Mouse (Mus musculus): ENCODE data around the gene Trim54. TPM values are rescaled to one million over a fixed set of nuclear protein-coding genes. Genes with fewer than 3 reads are reported as not detected.

Trim54 gene
- total and polyA plus RNA-seq, 3 experiments = not detected

DNA sequence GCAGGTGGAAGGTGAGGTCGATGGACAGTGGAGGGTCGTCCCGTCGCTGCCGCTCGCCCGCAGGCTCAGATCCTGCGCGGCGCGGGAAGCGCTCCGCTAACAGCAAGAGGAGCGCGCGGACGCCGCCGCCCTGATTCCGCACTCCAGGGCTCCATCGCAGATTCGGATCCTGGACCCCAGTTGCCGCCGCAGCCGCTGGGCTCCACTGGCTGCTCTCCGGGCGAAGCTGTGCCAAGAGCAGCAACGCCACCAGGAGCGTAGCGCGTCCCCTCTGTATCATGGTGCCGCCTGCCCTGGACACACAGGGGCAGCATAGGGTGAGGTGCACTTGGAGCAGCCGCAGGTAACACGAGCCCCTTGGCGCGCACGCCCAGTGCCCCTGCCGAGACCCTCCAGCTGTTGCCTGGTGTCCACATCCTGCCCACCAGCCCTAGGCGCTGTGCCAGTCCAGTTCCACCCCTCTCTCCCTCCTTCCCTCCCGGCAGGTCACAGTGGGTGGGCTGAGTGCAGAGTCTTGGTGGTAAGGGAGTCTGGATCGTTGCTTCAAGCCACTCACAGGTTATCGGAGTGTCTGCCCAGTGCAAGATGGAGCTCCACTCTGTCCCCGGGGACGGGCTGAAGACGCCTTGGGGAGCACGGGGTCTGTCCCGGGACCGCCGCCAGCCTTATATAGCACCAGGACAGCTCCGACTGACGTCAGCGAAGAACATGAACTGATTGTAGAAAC is 21.9 kb downstream of the Trim54 start, which contains the start of gene Ucn:
TSS of gene Ucn (minus strand) at position 589 of the 727 bp plus-strand sequence.
- Histone ChIP-seq H3K27me3 (ENCODE audit: insufficient read depth, low read length) (peaks cover 30% of the 10 kb centered on the region), H3K9me3 (replicated peaks) (peaks cover 7% of the 10 kb centered on the region), H3K4me3 (ENCODE audit: low read depth, low read length) (no peak within 1 kb of the TSS), H3K36me3 (replicated peaks) (peaks cover 15% of the 10 kb centered on the region), H3K4me1 (ENCODE audit: insufficient read depth, low read depth, low read length) (peaks cover 5% of the 10 kb centered on the region; the same call in 1 of the 2 replicates)
- TF ChIP-seq GATA1 (IDR thresholded peaks at IDR 0.05; ENCODE audit: borderline replicate concordance, low read length) (no peak), POLR2AphosphoS5 (IDR thresholded peaks at IDR 0.05; ENCODE audit: insufficient replicate concordance, low read depth, low read length) (no peak), GATA2 (IDR thresholded peaks at IDR 0.05; ENCODE audit: borderline replicate concordance, low read depth, low read length) (no peak), TAL1 (conservative IDR thresholded peaks at IDR 0.05; ENCODE audit: low read depth, low read length) (no peak), CTCF (IDR thresholded peaks at IDR 0.05; ENCODE audit: low read depth, low read length) (no peak)
- DNase-seq (ENCODE audit: low spot score) (no peak), ATAC-seq (ENCODE audit: extremely low read depth, insufficient number of reproducible peaks, low FRiP score, poor library complexity, severe bottlenecking) (no peak)

- peaks cover 19% of the 10 kb centered on the region for H3K36me3 ChIP-seq (replicated peaks)
- H3K27me3 ChIP-seq (ENCODE audit: insufficient read depth, low read length) = peaks cover 27% of the 10 kb centered on the region
- ATAC-seq (ENCODE audit: extremely low read depth, insufficient number of reproducible peaks, low FRiP score, poor library complexity, severe bottlenecking) (no peak), DNase-seq (ENCODE audit: low spot score) (no peak)
- TF ChIP-seq POLR2AphosphoS5 (IDR thresholded peaks at IDR 0.05; ENCODE audit: insufficient replicate concordance, low read depth, low read length) (no peak), CTCF (IDR thresholded peaks at IDR 0.05; ENCODE audit: low read depth, low read length) (no peak), TAL1 (conservative IDR thresholded peaks at IDR 0.05; ENCODE audit: low read depth, low read length) (no peak), GATA1 (IDR thresholded peaks at IDR 0.05; ENCODE audit: borderline replicate concordance, low read length) (no peak), GATA2 (IDR thresholded peaks at IDR 0.05; ENCODE audit: borderline replicate concordance, low read depth, low read length) (no peak)
- H3K4me3 ChIP-seq (ENCODE audit: low read depth, low read length) = no peak overlapping the region
- H3K4me1 ChIP-seq (ENCODE audit: insufficient read depth, low read depth, low read length) = peaks cover 5% of the 10 kb centered on the region; the same call in 1 of the 2 replicates
- peaks cover 7% of the 10 kb centered on the region for H3K9me3 ChIP-seq (replicated peaks)
Measured at GRCm38 (mm10) chr5:31138968-31139425, 22.5 kb downstream of the Trim54 start.

DNA sequence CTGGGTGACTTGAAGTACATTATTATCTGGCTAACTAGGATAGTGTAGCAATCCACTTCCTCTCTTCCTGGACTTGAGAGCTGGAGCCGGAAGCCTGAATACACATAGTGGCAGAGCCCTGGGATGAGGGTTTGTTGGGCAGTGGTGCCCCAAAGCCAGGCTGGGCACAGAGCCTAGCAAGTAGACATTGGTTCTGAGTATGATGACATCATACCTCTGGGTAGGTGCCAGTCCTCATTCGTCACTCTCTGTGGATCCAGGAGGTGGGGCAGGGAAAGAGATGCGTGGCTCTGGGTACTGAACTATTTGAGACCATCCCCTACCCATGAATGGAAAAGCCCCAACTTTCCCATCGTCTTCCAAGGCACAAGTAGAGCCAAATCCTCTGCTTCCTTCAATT is 33.3 kb downstream of the Trim54 start:
- peaks cover 30% of the 10 kb centered on the region for H3K4me1 ChIP-seq (ENCODE audit: insufficient read depth, low read depth, low read length)
- ATAC-seq (ENCODE audit: extremely low read depth, insufficient number of reproducible peaks, low FRiP score, poor library complexity, severe bottlenecking) (no peak), DNase-seq (ENCODE audit: low spot score) (no peak)
- H3K9me3 ChIP-seq (replicated peaks) = no peaks in the 10 kb centered on the region
- no peak overlapping the region for H3K4me3 ChIP-seq (ENCODE audit: low read depth, low read length)
- peaks cover 75% of the 10 kb centered on the region for H3K36me3 ChIP-seq (replicated peaks)
- TF ChIP-seq GATA2 (IDR thresholded peaks at IDR 0.05; ENCODE audit: borderline replicate concordance, low read depth, low read length) (no peak), GATA1 (IDR thresholded peaks at IDR 0.05; ENCODE audit: borderline replicate concordance, low read length) (no peak), CTCF (IDR thresholded peaks at IDR 0.05; ENCODE audit: low read depth, low read length) (no peak), POLR2AphosphoS5 (IDR thresholded peaks at IDR 0.05; ENCODE audit: insufficient replicate concordance, low read depth, low read length) (no peak)
- no peaks in the 10 kb centered on the region for H3K27me3 ChIP-seq (ENCODE audit: insufficient read depth, low read length)

- ATAC-seq (ENCODE audit: extremely low read depth, insufficient number of reproducible peaks, low FRiP score, poor library complexity, severe bottlenecking) (no peak), DNase-seq (ENCODE audit: low spot score) (no peak)
- Histone ChIP-seq H3K4me1 (ENCODE audit: insufficient read depth, low read depth, low read length) (peaks cover 36% of the 10 kb centered on the region), H3K36me3 (replicated peaks) (peaks cover 69% of the 10 kb centered on the region), H3K4me3 (ENCODE audit: low read depth, low read length) (no peak overlapping the region), H3K9me3 (replicated peaks) (no peaks in the 10 kb centered on the region), H3K27me3 (ENCODE audit: insufficient read depth, low read length) (no peaks in the 10 kb centered on the region)
- TF ChIP-seq CTCF (IDR thresholded peaks at IDR 0.05; ENCODE audit: low read depth, low read length) (no peak), POLR2AphosphoS5 (IDR thresholded peaks at IDR 0.05; ENCODE audit: insufficient replicate concordance, low read depth, low read length) (no peak), GATA2 (IDR thresholded peaks at IDR 0.05; ENCODE audit: borderline replicate concordance, low read depth, low read length) (no peak), TAL1 (conservative IDR thresholded peaks at IDR 0.05; ENCODE audit: low read depth, low read length) (no peak), GATA1 (IDR thresholded peaks at IDR 0.05; ENCODE audit: borderline replicate concordance, low read length) (no peak)
Measured at GRCm38 (mm10) chr5:31151746-31152145, 35.2 kb downstream of the Trim54 start.

GRCm38 (mm10) chr5:31153516-31154151 is 37.1 kb downstream of the Trim54 start:
- TF ChIP-seq GATA2 (IDR thresholded peaks at IDR 0.05; ENCODE audit: borderline replicate concordance, low read depth, low read length) = no peak
- no peak for TF ChIP-seq TAL1 (conservative IDR thresholded peaks at IDR 0.05; ENCODE audit: low read depth, low read length)
- TF ChIP-seq GATA1 (IDR thresholded peaks at IDR 0.05; ENCODE audit: borderline replicate concordance, low read length) = no peak
- no peak for TF ChIP-seq CTCF (IDR thresholded peaks at IDR 0.05; ENCODE audit: low read depth, low read length)
- TF ChIP-seq POLR2AphosphoS5 (IDR thresholded peaks at IDR 0.05; ENCODE audit: insufficient replicate concordance, low read depth, low read length) = no peak
- Histone ChIP-seq H3K4me3 (ENCODE audit: low read depth, low read length) (peak overlapping the region; percentile 84), H3K36me3 (replicated peaks) (peaks cover 69% of the 10 kb centered on the region), H3K4me1 (ENCODE audit: insufficient read depth, low read depth, low read length) (peaks cover 33% of the 10 kb centered on the region), H3K27me3 (ENCODE audit: insufficient read depth, low read length) (no peaks in the 10 kb centered on the region), H3K9me3 (replicated peaks) (no peaks in the 10 kb centered on the region)
- ATAC-seq (ENCODE audit: extremely low read depth, insufficient number of reproducible peaks, low FRiP score, poor library complexity, severe bottlenecking) (no peak), DNase-seq (ENCODE audit: low spot score) (no peak)

DNA sequence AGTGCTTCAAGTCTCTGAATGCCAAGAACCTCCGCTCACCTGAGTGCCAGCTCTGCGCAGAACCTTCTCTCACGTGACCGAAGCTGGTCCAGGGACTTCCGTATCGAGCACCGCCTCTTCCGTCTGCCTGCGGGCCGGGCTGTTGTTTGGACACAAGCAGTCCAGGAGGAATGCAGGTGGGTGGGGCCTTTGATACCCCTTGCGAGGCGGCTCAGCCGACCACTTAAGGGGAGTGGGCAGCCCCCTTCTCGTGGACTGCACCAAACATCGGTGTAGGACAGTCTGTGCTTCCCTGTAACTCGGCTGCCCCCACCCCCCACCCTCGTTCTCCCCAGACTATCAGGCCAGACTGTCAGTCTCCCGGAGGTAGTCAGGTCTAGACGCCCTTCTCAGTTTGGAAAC is 37.6 kb downstream of the Trim54 start, which contains the start of gene Mpv17:
TSS of gene Mpv17 (minus strand) at position 100 of the 402 bp plus-strand sequence.
- H3K4me1 ChIP-seq (ENCODE audit: insufficient read depth, low read depth, low read length) = peaks cover 33% of the 10 kb centered on the region
- no peaks in the 10 kb centered on the region for H3K27me3 ChIP-seq (ENCODE audit: insufficient read depth, low read length)
- H3K9me3 ChIP-seq (replicated peaks) = no peaks in the 10 kb centered on the region
- peak; percentile 90 for DNase-seq (ENCODE audit: low spot score)
- TF ChIP-seq GATA2 (IDR thresholded peaks at IDR 0.05; ENCODE audit: borderline replicate concordance, low read depth, low read length) (no peak), CTCF (IDR thresholded peaks at IDR 0.05; ENCODE audit: low read depth, low read length) (no peak), POLR2AphosphoS5 (IDR thresholded peaks at IDR 0.05; ENCODE audit: insufficient replicate concordance, low read depth, low read length) (no peak), GATA1 (IDR thresholded peaks at IDR 0.05; ENCODE audit: borderline replicate concordance, low read length) (no peak), TAL1 (conservative IDR thresholded peaks at IDR 0.05; ENCODE audit: low read depth, low read length) (no peak)
- peak within 1 kb of the TSS; percentile 84 for H3K4me3 ChIP-seq (ENCODE audit: low read depth, low read length)
- peaks cover 72% of the 10 kb centered on the region for H3K36me3 ChIP-seq (replicated peaks)
- ATAC-seq (ENCODE audit: extremely low read depth, insufficient number of reproducible peaks, low FRiP score, poor library complexity, severe bottlenecking) = peak; percentile 92
